Mouse (Mus musculus): ENCODE measurements around the gene Otop3.

- TF ChIP-seq CTCF (IDR thresholded peaks at IDR 0.05; ENCODE audit: control insufficient read depth, insufficient read depth, insufficient read length) = no peak
- no peak for TF ChIP-seq USF1 (IDR thresholded peaks at IDR 0.05; ENCODE audit: low read depth)
- no peak for TF ChIP-seq MYOG (IDR thresholded peaks at IDR 0.05; ENCODE audit: control insufficient read depth, extremely low read depth, insufficient read length)
Measured at GRCm38 (mm10) chr11:115295939-115296338, 38.6 kb upstream of the Otop3 start.

Data from C2C12 (cell line).